Mouse (Mus musculus): ENCODE measurements around the gene Sprtn.

The Sprtn gene

GRCm38 (mm10) chr8:124944406-124944805 lies 46.7 kb downstream of the Sprtn start:
- CTCF ChIA-PET = no interaction called here

- CTCF ChIA-PET = interaction anchor here (1.3 kb wide), 1 partner anchor 28 kb away, joined by 3 read pairs; no protein-coding TSS in a partner anchor
Measured at GRCm38 (mm10) chr8:124947865-124948732, 50.4 kb downstream of the Sprtn start.

DNA sequence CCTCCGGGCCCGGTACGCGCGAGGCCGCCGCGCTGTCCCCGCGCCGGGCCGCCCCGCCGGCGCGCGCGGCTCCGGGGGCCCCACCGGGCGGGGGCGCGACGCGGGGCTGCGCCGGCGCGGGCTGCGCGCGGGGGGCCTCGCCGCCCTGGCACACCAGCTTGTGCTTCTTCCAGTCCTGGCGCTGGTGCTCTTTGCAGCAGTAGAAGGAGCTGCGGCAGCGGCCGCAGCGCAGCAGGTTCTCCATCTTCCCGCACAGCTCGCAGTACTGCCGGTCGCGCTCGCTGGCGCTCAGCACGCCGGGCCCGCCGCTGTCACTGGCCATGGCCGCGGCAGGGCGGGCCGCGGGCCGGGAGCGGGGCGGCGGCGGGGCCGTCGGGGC lies 51.0 kb downstream of the Sprtn start:
- CTCF ChIA-PET = interaction anchor here (1.3 kb wide), 1 partner anchor 29 kb away, joined by 3 read pairs; no protein-coding TSS in a partner anchor

- CTCF ChIA-PET = no interaction called here
Measured at GRCm38 (mm10) chr8:124949209-124950068, 51.8 kb downstream of the Sprtn start, which contains the start of gene Egln1. Gene Egln1 (minus strand): TSS chr8:124949324.

- CTCF ChIA-PET = no interaction called here
Measured at GRCm38 (mm10) chr8:124950069-124950456, 52.4 kb downstream of the Sprtn start.

DNA sequence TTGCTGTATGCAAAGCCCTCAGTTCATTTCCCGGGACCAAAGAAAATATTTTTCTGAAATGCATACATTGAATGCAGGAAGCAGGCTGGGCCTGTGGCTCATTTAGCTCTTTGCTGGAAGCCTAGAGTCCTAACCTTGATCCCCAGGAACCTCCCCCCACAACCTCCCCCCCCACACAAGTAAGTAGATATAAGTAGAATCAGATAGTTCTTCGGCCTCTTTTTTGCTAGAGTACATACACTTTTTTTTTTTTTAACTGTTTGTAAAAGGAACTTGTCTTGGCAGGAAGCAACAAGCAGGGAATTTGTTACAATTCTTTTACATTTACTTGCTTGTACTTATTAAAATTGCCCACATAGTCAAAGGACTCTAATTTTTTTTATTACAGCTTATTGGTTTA lies 53.2 kb downstream of the Sprtn start:
- CTCF ChIA-PET = interaction anchor here (0.7 kb wide), 1 partner anchor 113 kb away, joined by 10 read pairs; no protein-coding TSS in a partner anchor

- CTCF ChIA-PET = no interaction called here
Measured at GRCm38 (mm10) chr8:124953188-124953587, 55.5 kb downstream of the Sprtn start.

DNA sequence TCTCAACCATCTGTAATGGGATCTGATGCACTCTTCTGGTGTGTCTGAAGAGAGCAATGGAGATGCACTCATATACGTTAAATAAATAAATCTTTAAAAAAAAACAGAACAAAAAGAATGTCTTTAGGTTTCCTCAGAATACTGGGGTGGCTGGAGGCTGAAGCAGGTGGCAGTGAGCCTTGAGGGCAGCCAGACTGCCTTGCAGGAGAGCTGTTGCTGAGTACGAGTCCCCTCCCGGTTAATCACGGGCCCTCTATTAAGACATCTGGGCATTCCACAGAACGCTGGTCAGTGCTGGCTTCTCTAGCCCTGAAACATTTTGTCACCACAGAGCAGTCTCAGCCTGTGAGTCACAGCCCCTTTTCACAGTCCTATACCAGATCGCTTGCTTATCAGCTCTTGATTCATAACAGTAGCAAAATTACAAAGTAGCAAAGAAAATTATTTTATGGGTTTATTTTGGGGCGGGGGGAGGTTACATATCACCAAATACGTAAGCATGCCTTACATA lies 56.9 kb downstream of the Sprtn start:
- CTCF ChIA-PET = no interaction called here
